Mouse (Mus musculus) thymus, postnatal 4 days (tissue): ENCODE data around the gene Gmds.

Experiments
- DNase-seq: peaks from one replicate; pipeline ENCODE4 v3.0.0; 2021

Gmds gene

DNA sequence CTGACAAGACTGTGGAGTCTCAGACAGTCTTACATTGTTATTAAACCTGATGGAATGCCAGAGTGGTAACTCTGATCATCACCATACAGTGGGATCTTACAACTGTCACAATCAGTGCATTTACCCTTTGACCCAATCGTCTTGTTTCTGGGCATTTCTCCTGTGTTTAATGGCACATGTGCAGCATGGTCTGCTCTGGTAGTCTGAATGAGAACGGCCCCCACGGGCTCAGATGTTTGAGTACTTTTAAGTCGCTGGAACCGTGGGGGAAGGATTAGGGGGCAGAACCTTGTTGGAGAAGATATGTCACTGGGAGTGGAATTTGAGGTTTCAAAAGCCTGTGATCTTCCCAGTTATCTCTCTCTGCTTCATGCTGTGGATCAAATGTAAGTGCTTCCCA, 565.7 kb downstream of the Gmds start:
- DNase-seq, result no peak
